Mouse (Mus musculus): ENCODE measurements at regions not wholly inside any gene's neighbourhood (a gene's known extent, or its start where the extent isn't known, plus 50 kb on each side); places are given as distances from the start of the nearest gene placed in this dataset.

DNA sequence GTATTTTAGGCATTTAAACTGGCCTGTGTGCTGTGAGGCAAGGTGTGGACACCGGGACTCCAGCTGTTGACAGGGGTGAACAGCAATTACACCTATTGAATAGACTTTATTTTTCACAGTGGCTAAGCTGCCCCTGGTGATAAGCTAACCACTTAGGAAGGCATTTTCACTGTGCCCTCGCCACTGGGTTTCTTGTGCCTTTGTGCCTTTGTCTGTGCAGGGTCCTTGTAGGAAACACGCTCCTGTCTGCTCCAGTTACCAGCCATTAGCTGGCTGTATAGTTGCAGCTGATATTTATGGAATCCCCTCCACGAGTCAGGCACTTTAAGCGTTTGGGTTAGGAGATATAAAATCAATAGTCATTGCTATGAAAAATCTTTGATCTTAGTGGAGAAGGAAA, 126.5 kb upstream of the Map1b start:
- H3K9ac ChIP-seq (ENCODE audit: control insufficient read depth, low read depth, low read length, poor library complexity, severe bottlenecking) = no peak overlapping the region
- no peak overlapping the region for H3K4me3 ChIP-seq (ENCODE audit: control insufficient read depth in 1 of 2, insufficient read depth in 1 of 2, low read depth in 2 of 2, low read length in 2 of 2)
- H3K79me2 ChIP-seq (ENCODE audit: control insufficient read depth, insufficient read depth, low read length, poor library complexity) = no peaks in the 10 kb centered on the region
- no peak for TF ChIP-seq GABPA (IDR thresholded peaks at IDR 0.05; ENCODE audit: low read depth, low read length)
- no peak for TF ChIP-seq UBTF (IDR thresholded peaks at IDR 0.05; ENCODE audit: borderline replicate concordance, insufficient read depth, low read depth, low read length)
- no peak for TF ChIP-seq ZMIZ1 (IDR thresholded peaks at IDR 0.05; ENCODE audit: low read depth, low read length)
- no peak for TF ChIP-seq POLR2A (IDR thresholded peaks at IDR 0.05; ENCODE audit: control insufficient read depth in 1 of 2, insufficient read depth in 1 of 2, low read depth in 1 of 2, low read length in 2 of 2, poor library complexity in 1 of 2)
- TF ChIP-seq NRF1 (IDR thresholded peaks at IDR 0.05; ENCODE audit: insufficient read depth, low read depth, low read length, poor library complexity, severe bottlenecking) = no peak
- no peak for TF ChIP-seq MAZ (IDR thresholded peaks at IDR 0.05; ENCODE audit: low read depth, low read length)
- TF ChIP-seq RAD21 (IDR thresholded peaks at IDR 0.05; ENCODE audit: low read depth, low read length) = no peak
- TF ChIP-seq KAT2A (conservative IDR thresholded peaks at IDR 0.05; ENCODE audit: low read depth, low read length) = no peak
- no peak for TF ChIP-seq EP300 (IDR thresholded peaks at IDR 0.05; ENCODE audit: low read depth in 1 of 2, low read length in 2 of 2)
- no peak for TF ChIP-seq JUND (IDR thresholded peaks at IDR 0.05; ENCODE audit: low read depth, low read length)
- TF ChIP-seq TBP (IDR thresholded peaks at IDR 0.05; ENCODE audit: low read depth, low read length) = no peak
- no peak for TF ChIP-seq CHD2 (IDR thresholded peaks at IDR 0.05; ENCODE audit: low read length)
- no peak for TF ChIP-seq ETS1 (IDR thresholded peaks at IDR 0.05; ENCODE audit: low read depth, low read length)
- no peak for TF ChIP-seq USF1 (IDR thresholded peaks at IDR 0.05; ENCODE audit: low read depth, low read length)
- TF ChIP-seq BHLHE40 (IDR thresholded peaks at IDR 0.05; ENCODE audit: borderline replicate concordance, low read depth, low read length) = no peak
- TF ChIP-seq MAFK (IDR thresholded peaks at IDR 0.05; ENCODE audit: borderline replicate concordance, low read depth, low read length) = no peak
- no peak for TF ChIP-seq SIN3A (IDR thresholded peaks at IDR 0.05; ENCODE audit: low read length)
- no peak for TF ChIP-seq POLR2AphosphoS2 (IDR thresholded peaks at IDR 0.05; ENCODE audit: low read length)
- no peak for TF ChIP-seq TAL1 (IDR thresholded peaks at IDR 0.05; ENCODE audit: low read length)
- no peaks in the 10 kb centered on the region for H3K4me1 ChIP-seq (ENCODE audit: control insufficient read depth in 1 of 2, insufficient read depth in 2 of 2, low read length in 2 of 2)
- H3K9me3 ChIP-seq (replicated peaks; ENCODE audit: insufficient read depth, low read length) = no peaks in the 10 kb centered on the region
- no peaks in the 10 kb centered on the region for H3K27me3 ChIP-seq (ENCODE audit: control insufficient read depth in 1 of 2, insufficient read depth in 2 of 2, low read length in 2 of 2)
- no peak for DNase-seq (ENCODE audit: low read depth, low spot score)
- H3K36me3 ChIP-seq (ENCODE audit: control insufficient read depth in 1 of 2, insufficient read depth in 2 of 2, low read length in 2 of 2) = no peaks in the 10 kb centered on the region
- no peak overlapping the region for H3K27ac ChIP-seq (ENCODE audit: control insufficient read depth, low read depth, low read length)

- H3K79me2 ChIP-seq (ENCODE audit: control insufficient read depth, insufficient read depth, low read length, poor library complexity) = no peaks in the 10 kb centered on the region
- TF ChIP-seq TAL1 (IDR thresholded peaks at IDR 0.05; ENCODE audit: low read length) (no peak), MYB (IDR thresholded peaks at IDR 0.05; ENCODE audit: low read depth, low read length) (no peak), SIN3A (IDR thresholded peaks at IDR 0.05; ENCODE audit: low read length) (no peak), GATA1 (IDR thresholded peaks at IDR 0.05; ENCODE audit: low read depth, low read length) (no peak), CHD1 (IDR thresholded peaks at IDR 0.05; ENCODE audit: low read depth, low read length) (no peak), CHD2 (IDR thresholded peaks at IDR 0.05; ENCODE audit: low read length) (no peak), ZKSCAN1 (IDR thresholded peaks at IDR 0.05; ENCODE audit: low read depth, low read length) (no peak), SMC3 (IDR thresholded peaks at IDR 0.05; ENCODE audit: low read depth, low read length) (no peak), ZNF384 (IDR thresholded peaks at IDR 0.05; ENCODE audit: low read depth, low read length) (no peak), RAD21 (IDR thresholded peaks at IDR 0.05; ENCODE audit: low read depth, low read length) (no peak), RCOR1 (IDR thresholded peaks at IDR 0.05; ENCODE audit: low read depth, low read length) (no peak), MAX (IDR thresholded peaks at IDR 0.05; ENCODE audit: low read length) (no peak), USF1 (IDR thresholded peaks at IDR 0.05; ENCODE audit: low read depth, low read length) (no peak), MYC (IDR thresholded peaks at IDR 0.05; ENCODE audit: low read depth, low read length) (no peak), TCF12 (IDR thresholded peaks at IDR 0.05; ENCODE audit: low read depth, low read length) (no peak), MAZ (IDR thresholded peaks at IDR 0.05; ENCODE audit: low read depth, low read length) (no peak), POLR2A (IDR thresholded peaks at IDR 0.05; ENCODE audit: control insufficient read depth in 1 of 2, insufficient read depth in 1 of 2, low read depth in 1 of 2, low read length in 2 of 2, poor library complexity in 1 of 2) (no peak)
- no peak overlapping the region for H3K27ac ChIP-seq (ENCODE audit: control insufficient read depth, low read depth, low read length)
- H3K9me3 ChIP-seq (replicated peaks; ENCODE audit: insufficient read depth, low read length) = no peaks in the 10 kb centered on the region
- no peak for DNase-seq (ENCODE audit: low read depth, low spot score)
- no peak overlapping the region for H3K4me3 ChIP-seq (ENCODE audit: control insufficient read depth in 1 of 2, insufficient read depth in 1 of 2, low read depth in 2 of 2, low read length in 2 of 2)
- H3K9ac ChIP-seq (ENCODE audit: control insufficient read depth, low read depth, low read length, poor library complexity, severe bottlenecking) = no peak overlapping the region
- no peaks in the 10 kb centered on the region for H3K36me3 ChIP-seq (ENCODE audit: control insufficient read depth in 1 of 2, insufficient read depth in 2 of 2, low read length in 2 of 2)
- no peaks in the 10 kb centered on the region for H3K4me1 ChIP-seq (ENCODE audit: control insufficient read depth in 1 of 2, insufficient read depth in 2 of 2, low read length in 2 of 2)
- H3K27me3 ChIP-seq (ENCODE audit: control insufficient read depth in 1 of 2, insufficient read depth in 2 of 2, low read length in 2 of 2) = no peaks in the 10 kb centered on the region
Observed at GRCm38 (mm10) chr13:99642301-99642700, 126.0 kb upstream of the Map1b start.
